Mouse (Mus musculus) heart, embryonic 11.5 days (tissue): ENCODE data around the gene Bglap3. TPM values are rescaled to one million over a fixed set of nuclear protein-coding genes. Genes with fewer than 3 reads are reported as not detected.
"Not testable (repeated sequence)": the region's sequence is repeated elsewhere in the genome, so short reads cannot be mapped to it uniquely, and the experiment has no call there.

Source experiments
- ATAC-seq: fragments of 200-750 bp; cut with Nextera tagmentation; replicated peaks from 2 replicates; pipeline ENCODE4 v1.8.0; 2017; ENCODE audit warnings: moderate library complexity; ENCODE audit not compliant: insufficient number of reproducible peaks, low FRiP score, low TSS enrichment
- H3K27ac ChIP-seq: fragments of 300-500 bp; sonication (generic); 2 replicates; pipeline ENCODE4 v1.5.1; 2014; ENCODE audit warnings: mild to moderate bottlenecking, low read depth, low read length
- H3K27me3 ChIP-seq: fragments of 300-500 bp; sonication (generic); 2 replicates; pipeline ENCODE4 v1.6.1; 2014; ENCODE audit warnings: mild to moderate bottlenecking, low read length, mixed read lengths; ENCODE audit not compliant: control insufficient read depth, insufficient read depth
- H3K36me3 ChIP-seq: fragments of 300-500 bp; sonication (generic); 2 replicates; pipeline ENCODE4 v1.6.1; 2014; ENCODE audit warnings: mild to moderate bottlenecking, low read length, moderate library complexity, mixed read lengths; ENCODE audit not compliant: control insufficient read depth, insufficient read depth
- H3K4me1 ChIP-seq: fragments of 300-500 bp; sonication (generic); 2 replicates; pipeline ENCODE4 v1.6.1; 2014; ENCODE audit warnings: low read length; ENCODE audit not compliant: control insufficient read depth, insufficient read depth
- H3K4me2 ChIP-seq: fragments of 300-500 bp; sonication (generic); 2 replicates; pipeline ENCODE4 v1.6.1; 2014; ENCODE audit warnings: mild to moderate bottlenecking, moderate library complexity
- H3K4me3 ChIP-seq: fragments of 300-500 bp; sonication (generic); 2 replicates; pipeline ENCODE4 v1.5.1; 2014; ENCODE audit warnings: low read depth, low read length
- H3K9ac ChIP-seq: fragments of 300-500 bp; sonication (generic); 2 replicates; pipeline ENCODE4 v1.6.1; 2014; ENCODE audit warnings: mild to moderate bottlenecking, low read depth, low read length, moderate library complexity
- H3K9me3 ChIP-seq: fragments of 300-500 bp; sonication (generic); replicated peaks from 2 replicates; pipeline ENCODE4 v1.6.1; 2016; ENCODE audit warnings: low read length; ENCODE audit not compliant: control insufficient read depth
- WGBS: fragments of 180-500 bp; shearing (Covaris S2); extraction: QIAGEN DNeasy Blood & Tissue Kit; methylation state at CpG from one replicate; pipeline ENCODE4 v1.1.7; 2014; ENCODE audit not compliant: insufficient replicate concordance; 5-methylcytosine and 5-hydroxymethylcytosine counted together
- polyA plus RNA-seq: library from polyadenylated mRNA; unstranded; fragments of >200 nt; fragmentation: Nextera tagmentation; extraction: Ambion mirVana; gene quantifications from 2 replicates; pipeline ENCODE4 v1.2.1, GENCODE M21; 2014

Gene Bglap3
- polyA plus RNA-seq, 1 experiment from 2014 or later, result not detected

DNA sequence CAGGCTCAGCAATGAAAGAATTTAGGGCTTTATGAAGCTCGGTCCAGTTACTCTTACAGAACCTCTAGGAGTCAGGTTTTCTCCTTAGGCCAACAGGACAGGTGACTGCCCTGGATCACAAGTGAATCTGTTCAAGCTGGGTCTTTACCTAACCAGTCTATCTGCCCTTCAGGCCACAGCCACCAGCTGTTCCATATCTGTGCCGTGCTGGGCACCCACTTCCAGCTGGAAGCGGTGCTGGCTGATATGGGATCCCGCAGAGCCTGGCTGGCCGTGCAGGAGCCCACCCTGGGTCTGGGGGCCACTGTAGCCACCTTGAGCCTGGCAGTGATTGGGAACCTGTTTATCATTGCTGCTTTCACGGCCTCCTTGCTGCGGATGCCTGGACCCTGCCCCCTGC lies 5.0 kb downstream of the Bglap3 start:
- ATAC-seq, H3K9ac ChIP-seq, H3K9me3 ChIP-seq, H3K27ac ChIP-seq, H3K4me2 ChIP-seq, H3K4me3 ChIP-seq, H3K36me3 ChIP-seq: not testable (repeated sequence)
- peaks cover 13% of the 10 kb centered on the region for H3K4me1 ChIP-seq
- WGBS, result 41% methylated on average over 3 of the region's 7 CpGs
- H3K27me3 ChIP-seq, result peaks cover 19% of the 10 kb centered on the region

DNA sequence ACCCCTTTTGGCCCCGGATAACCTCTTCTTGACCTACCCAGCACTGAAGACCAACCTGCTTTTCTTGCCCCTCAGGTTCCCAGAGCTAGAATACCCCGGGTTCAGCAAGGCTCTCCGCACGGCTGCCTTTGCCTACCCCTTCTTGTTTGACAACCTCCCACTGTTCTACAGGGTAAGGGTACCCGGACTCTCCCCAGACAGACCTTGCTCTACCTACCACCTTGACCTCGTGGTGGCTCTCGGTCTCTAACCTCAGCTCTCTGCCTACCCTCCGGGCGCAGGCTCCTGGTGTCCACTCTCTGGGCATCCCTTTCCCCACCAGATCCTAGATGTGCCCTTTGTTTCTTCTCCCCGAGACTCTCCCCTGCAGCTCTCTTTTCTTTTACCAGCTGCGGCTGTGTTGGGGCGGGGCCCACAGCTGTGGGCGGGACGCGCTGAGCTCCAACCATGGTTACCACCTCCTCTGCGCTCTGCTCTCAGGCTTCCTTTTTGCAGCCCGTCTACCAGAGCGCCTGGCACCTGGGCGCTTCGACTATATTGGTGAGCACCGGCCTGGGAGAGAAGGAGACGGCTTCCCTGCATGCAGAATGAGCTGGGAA lies 5.6 kb downstream of the Bglap3 start:
- WGBS, result 6% methylated on average over 16 of the region's 22 CpGs
- peak overlapping the region; percentile 51 for H3K4me2 ChIP-seq

DNA sequence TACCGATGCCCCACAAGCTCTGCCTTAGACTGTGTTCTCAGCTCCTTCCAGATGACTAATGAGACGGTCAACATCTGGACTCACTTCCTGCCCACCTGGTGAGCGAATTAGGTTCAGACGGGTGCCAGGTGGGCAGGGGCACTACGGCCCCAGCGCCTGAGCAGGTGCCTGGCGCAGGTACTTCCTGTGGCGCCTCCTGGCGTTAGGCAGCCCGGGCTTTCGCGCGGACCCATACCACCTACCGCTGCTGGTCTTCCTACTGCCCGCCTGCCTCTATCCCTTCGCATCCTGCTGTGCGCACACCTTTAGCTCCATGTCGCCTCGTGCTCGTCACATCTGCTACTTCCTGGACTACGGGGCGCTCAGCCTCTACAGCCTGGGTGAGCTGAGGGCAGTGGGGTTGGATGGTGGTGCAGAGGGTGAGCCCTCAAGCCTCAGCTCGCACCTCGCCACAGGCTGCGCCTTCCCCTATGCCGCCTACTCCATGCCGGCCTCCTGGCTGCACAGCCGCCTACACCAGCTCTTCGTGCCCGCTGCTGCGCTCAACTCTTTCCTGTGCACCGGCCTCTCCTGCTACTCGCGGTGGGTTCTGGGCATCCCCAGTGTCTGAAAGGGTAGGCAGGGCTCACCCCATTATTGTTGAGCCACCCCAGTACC lies 6.7 kb downstream of the Bglap3 start:
- Histone ChIP-seq H3K4me1 (peaks cover 13% of the 10 kb centered on the region), H3K9ac (no peak overlapping the region), H3K27me3 (peaks cover 19% of the 10 kb centered on the region), H3K36me3 (peaks cover 11% of the 10 kb centered on the region), H3K4me3 (no peak overlapping the region), H3K4me2 (no peak overlapping the region), H3K9me3 (no peaks in the 10 kb centered on the region), H3K27ac (no peak overlapping the region)
- no peak for ATAC-seq
- WGBS, result 34% methylated on average over 34 of the region's 34 CpGs

More for the DNA sequence above, 5.6 kb downstream of the Bglap3 start:
- Histone ChIP-seq H3K4me1 (peaks cover 13% of the 10 kb centered on the region), H3K27me3 (peaks cover 19% of the 10 kb centered on the region), H3K4me3 (0 out of 2 replicates have a peak overlapping the region, but pooled peaks have one; percentile 10)
- H3K27ac ChIP-seq, H3K36me3 ChIP-seq, H3K9me3 ChIP-seq, H3K9ac ChIP-seq: not testable (repeated sequence)
- ATAC-seq, result peak; percentile 41; the same call in 1 of the 2 replicates

- H3K27ac ChIP-seq, result peak within 1 kb of the TSS; percentile 73
- H3K36me3 ChIP-seq, result peaks cover 24% of the 10 kb centered on the region
- peaks cover 21% of the 10 kb centered on the region for H3K4me1 ChIP-seq
- WGBS, result under 1% methylated on average over 16 of the region's 16 CpGs
- peak within 1 kb of the TSS; percentile 27 for H3K4me3 ChIP-seq
- H3K27me3 ChIP-seq, result peaks cover 19% of the 10 kb centered on the region
- no peaks in the 10 kb centered on the region for H3K9me3 ChIP-seq
- peak within 1 kb of the TSS; percentile 60 for H3K4me2 ChIP-seq
- 0 out of 2 replicates have a peak within 1 kb of the TSS, but pooled peaks have one; percentile 28 for H3K9ac ChIP-seq
- ATAC-seq, result peak; percentile 28
Measured at GRCm38 (mm10) chr3:88364337-88364736, 8.2 kb downstream of the Bglap3 start, which contains the start of gene Paqr6. Paqr6 (plus strand) TSS chr3:88364584.

DNA sequence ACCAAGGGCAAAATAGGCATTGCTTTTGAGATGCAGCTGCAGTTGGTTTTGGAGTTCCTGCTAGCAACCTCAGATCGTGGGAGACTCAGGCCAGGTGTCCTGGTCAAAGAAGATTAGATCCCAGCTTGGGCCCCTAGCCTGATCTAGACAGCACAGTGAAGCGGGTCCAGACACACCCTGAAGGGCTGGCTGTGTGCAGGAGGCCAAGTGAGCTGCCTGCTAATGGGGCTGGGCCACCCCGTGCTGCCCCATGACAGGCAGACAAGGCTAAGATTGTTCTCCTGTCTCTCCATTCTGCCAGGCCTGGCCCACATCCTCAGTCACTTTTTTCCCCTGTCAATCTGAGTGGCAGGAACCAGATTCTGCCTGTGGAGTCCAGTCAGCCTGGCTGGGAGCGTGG lies 8.8 kb downstream of the Bglap3 start:
- 38% methylated on average over 4 of the region's 4 CpGs for WGBS
- no peak overlapping the region for H3K9ac ChIP-seq
- ATAC-seq, result peak; percentile 60; the same call in 1 of the 2 replicates
- H3K4me1 ChIP-seq, result peaks cover 22% of the 10 kb centered on the region
- H3K4me2 ChIP-seq, result peak overlapping the region; percentile 60
- H3K36me3 ChIP-seq, result peaks cover 29% of the 10 kb centered on the region
- peaks cover 19% of the 10 kb centered on the region for H3K27me3 ChIP-seq
- no peak overlapping the region for H3K4me3 ChIP-seq
- peak overlapping the region; percentile 73 for H3K27ac ChIP-seq
- H3K9me3 ChIP-seq, result no peaks in the 10 kb centered on the region

DNA sequence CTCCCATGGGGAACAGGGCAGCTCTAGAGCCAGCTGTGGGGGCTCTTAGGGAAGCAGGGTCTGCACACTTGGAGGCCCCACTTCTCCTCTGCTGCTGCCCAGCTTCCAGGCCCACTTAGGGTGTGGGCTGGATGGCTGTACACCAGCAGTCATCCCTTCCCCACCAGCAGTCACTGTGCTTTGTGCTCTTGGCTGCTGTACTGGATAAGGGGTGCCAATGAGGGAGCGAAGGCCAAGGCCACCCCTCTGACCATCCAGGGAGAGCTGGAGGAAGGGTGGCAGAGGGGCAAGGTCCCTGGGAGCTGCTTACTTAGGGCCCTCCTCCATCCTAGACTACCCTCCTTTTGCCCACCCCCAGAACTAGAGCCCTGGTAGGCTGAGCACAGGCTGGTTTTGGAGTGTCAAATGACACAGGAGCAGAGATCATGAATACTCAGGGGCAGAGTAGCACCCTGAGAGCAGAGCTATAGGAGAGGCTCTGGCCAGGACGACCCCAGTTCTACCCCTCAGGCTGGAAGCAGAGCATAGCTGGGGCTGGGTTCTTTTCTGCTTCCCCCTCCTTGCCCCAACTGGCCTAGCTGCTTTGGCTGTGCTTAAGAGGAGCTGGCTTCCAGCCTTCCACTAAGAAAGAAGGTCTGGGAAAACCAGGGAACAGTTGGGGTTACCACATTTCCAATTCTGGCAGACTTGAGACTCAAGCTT lies 10.8 kb downstream of the Bglap3 start:
- H3K4me3 ChIP-seq, result no peak overlapping the region
- H3K9me3 ChIP-seq, result no peaks in the 10 kb centered on the region
- H3K9ac ChIP-seq, result no peak overlapping the region
- no peak overlapping the region for H3K4me2 ChIP-seq
- peaks cover 19% of the 10 kb centered on the region for H3K27me3 ChIP-seq
- H3K36me3 ChIP-seq, result peaks cover 39% of the 10 kb centered on the region
- 93% methylated on average over 2 of the region's 2 CpGs for WGBS
- peaks cover 22% of the 10 kb centered on the region for H3K4me1 ChIP-seq
- no peak overlapping the region for H3K27ac ChIP-seq
- ATAC-seq, result no peak

DNA sequence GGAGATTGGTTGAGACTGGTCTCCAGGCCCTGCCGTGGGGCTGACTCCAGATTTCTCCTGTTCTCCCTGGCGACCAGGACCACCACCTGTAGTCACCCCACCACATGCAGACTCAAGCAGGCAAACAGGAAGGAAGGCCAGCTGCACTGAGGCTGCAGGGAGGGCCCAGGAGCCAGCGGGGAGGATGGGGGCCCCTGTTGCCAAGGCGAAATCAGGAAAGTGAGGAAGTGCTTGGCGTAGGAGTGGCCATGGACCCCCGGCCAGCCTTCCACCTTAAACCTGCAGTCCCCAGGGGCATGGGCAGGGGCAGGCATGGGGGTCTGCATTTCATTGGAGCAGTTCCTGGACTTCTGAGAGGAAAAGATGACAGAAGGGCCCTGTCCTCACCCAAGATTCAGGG lies 11.4 kb downstream of the Bglap3 start:
- Histone ChIP-seq H3K9me3 (no peaks in the 10 kb centered on the region), H3K27ac (no peak overlapping the region), H3K36me3 (peaks cover 45% of the 10 kb centered on the region), H3K4me3 (no peak overlapping the region), H3K27me3 (peaks cover 15% of the 10 kb centered on the region), H3K9ac (no peak overlapping the region; the same call in 1 of the 2 replicates), H3K4me1 (peaks cover 22% of the 10 kb centered on the region), H3K4me2 (no peak overlapping the region)
- ATAC-seq, result no peak
- 71% methylated on average over 6 of the region's 6 CpGs for WGBS

- H3K36me3 ChIP-seq, result peaks cover 55% of the 10 kb centered on the region
- ATAC-seq, result no peak
- 0 out of 2 replicates have a peak overlapping the region, but pooled peaks have one; percentile 22 for H3K9ac ChIP-seq
- no peak overlapping the region for H3K4me3 ChIP-seq
- peaks cover 22% of the 10 kb centered on the region for H3K4me1 ChIP-seq
- H3K9me3 ChIP-seq, result no peaks in the 10 kb centered on the region
- H3K4me2 ChIP-seq, result no peak overlapping the region
- H3K27me3 ChIP-seq, result peaks cover 4% of the 10 kb centered on the region; the same call in 1 of the 2 replicates
- H3K27ac ChIP-seq, result peak overlapping the region; percentile 70
- WGBS, result 72% methylated on average over 3 of the region's 3 CpGs
Measured at GRCm38 (mm10) chr3:88359989-88360388, 12.6 kb downstream of the Bglap3 start.
